Mouse (Mus musculus) heart, embryonic 14.5 days (tissue): ENCODE measurements around the gene Fads6. TPM values are rescaled to one million over a fixed set of nuclear protein-coding genes. Genes with fewer than 3 reads are reported as not detected.

ENCODE experiments used
- ATAC-seq: fragments of 200-750 bp; cut with Nextera tagmentation; 2 replicates; pipeline ENCODE4 v1.8.0; 2017; ENCODE audit warnings: low read depth, moderate TSS enrichment; ENCODE audit not compliant: insufficient number of reproducible peaks, insufficient read depth, low FRiP score
- H3K27ac ChIP-seq, 2 experiments: fragments of 200-500 bp in 1 of 2; fragments of 300-500 bp in 1 of 2; sonication (generic) in 1 of 2; replicated peaks in 1 of 2; 2 replicates each; pipeline ENCODE4 v1.5.1; 2012 to 2014; ENCODE audit warnings: low read depth in 2 of 2, low read length in 2 of 2, control low read depth in 1 of 2, mild to moderate bottlenecking in 1 of 2, mixed read lengths in 1 of 2; ENCODE audit not compliant: control insufficient read depth in 1 of 2, insufficient read depth in 1 of 2
- H3K27me3 ChIP-seq: fragments of 300-500 bp; sonication (generic); 2 replicates; pipeline ENCODE4 v1.6.1; 2014; ENCODE audit warnings: mild to moderate bottlenecking, low read length, control low read depth; ENCODE audit not compliant: control insufficient read depth, insufficient read depth
- H3K36me3 ChIP-seq: fragments of 300-500 bp; sonication (generic); 2 replicates; pipeline ENCODE4 v1.6.1; 2014; ENCODE audit warnings: mild to moderate bottlenecking, control low read depth, low read length, mixed read lengths; ENCODE audit not compliant: control insufficient read depth, insufficient read depth
- H3K4me1 ChIP-seq, 2 experiments: fragments of 200-500 bp in 1 of 2; fragments of 300-500 bp in 1 of 2; sonication (generic) in 1 of 2; 2 replicates each; pipeline ENCODE4 v1.6.1; 2012 to 2014; ENCODE audit warnings: low read length in 2 of 2, control low read depth in 1 of 2, mixed read lengths in 1 of 2; ENCODE audit not compliant: control insufficient read depth in 2 of 2, insufficient read depth in 2 of 2
- H3K4me2 ChIP-seq: fragments of 300-500 bp; sonication (generic); 2 replicates; pipeline ENCODE4 v1.6.1; 2014; ENCODE audit warnings: mild to moderate bottlenecking, low read length
- H3K4me3 ChIP-seq, 2 experiments: fragments of 200-500 bp in 1 of 2; fragments of 300-500 bp in 1 of 2; sonication (generic) in 1 of 2; 2 replicates each; pipeline ENCODE4 v1.5.1; 2012 to 2014; ENCODE audit warnings: low read length in 2 of 2, mild to moderate bottlenecking in 2 of 2, control low read depth in 1 of 2, low read depth in 1 of 2, moderate library complexity in 1 of 2; ENCODE audit not compliant: control insufficient read depth in 1 of 2, insufficient read depth in 1 of 2
- H3K9ac ChIP-seq: fragments of 300-500 bp; sonication (generic); 2 replicates; pipeline ENCODE4 v1.6.1; 2014; ENCODE audit warnings: mild to moderate bottlenecking, low read length
- H3K9me3 ChIP-seq: fragments of 300-500 bp; sonication (generic); 2 replicates; pipeline ENCODE4 v1.6.1; 2016; ENCODE audit warnings: low read length, control low read depth; ENCODE audit not compliant: control insufficient read depth
- WGBS: fragments of 180-500 bp; shearing (Covaris S2); extraction: QIAGEN DNeasy Blood & Tissue Kit; methylation state at CpG from one replicate; pipeline ENCODE4 v1.1.7; 2014; 5-methylcytosine and 5-hydroxymethylcytosine counted together
- polyA plus RNA-seq: library from polyadenylated mRNA; unstranded; fragments of >200 nt; fragmentation: Nextera tagmentation; extraction: Ambion mirVana; gene quantifications from 2 replicates; pipeline ENCODE4 v1.2.1, GENCODE M21; 2014

Fads6 gene
- polyA plus RNA-seq, 1 experiment from 2014 or later = 1.2 TPM

DNA sequence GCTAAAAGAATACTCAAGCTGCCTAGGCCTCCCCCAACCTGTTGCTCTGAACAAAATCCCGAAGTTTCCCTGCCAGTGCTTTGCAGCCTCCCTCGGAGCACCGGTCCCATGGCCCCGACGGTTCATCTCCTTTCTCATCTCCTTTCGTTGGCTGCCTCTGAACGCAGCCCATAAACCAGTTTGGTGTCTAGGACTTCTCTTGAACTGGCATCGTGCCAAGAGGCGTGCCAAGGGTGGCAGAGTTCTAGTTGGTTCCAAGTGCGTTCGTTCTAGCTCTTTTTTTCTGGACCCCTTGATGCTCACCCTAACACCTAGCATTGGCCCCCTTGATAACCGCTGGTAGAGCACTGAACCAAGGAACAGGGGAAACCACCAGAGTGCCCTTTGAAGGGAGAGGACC lies 37.8 kb upstream of the Fads6 start:
- Histone ChIP-seq H3K27ac (no peak overlapping the region), H3K4me1 (no peaks in the 10 kb centered on the region), H3K27me3 (peaks cover 81% of the 10 kb centered on the region), H3K9me3 (no peaks in the 10 kb centered on the region), H3K4me3 (no peak overlapping the region), H3K9ac (no peak overlapping the region), H3K4me2 (no peak overlapping the region), H3K36me3 (no peaks in the 10 kb centered on the region)
- 48% methylated on average over 12 of the region's 12 CpGs for WGBS
- no peak for ATAC-seq

DNA sequence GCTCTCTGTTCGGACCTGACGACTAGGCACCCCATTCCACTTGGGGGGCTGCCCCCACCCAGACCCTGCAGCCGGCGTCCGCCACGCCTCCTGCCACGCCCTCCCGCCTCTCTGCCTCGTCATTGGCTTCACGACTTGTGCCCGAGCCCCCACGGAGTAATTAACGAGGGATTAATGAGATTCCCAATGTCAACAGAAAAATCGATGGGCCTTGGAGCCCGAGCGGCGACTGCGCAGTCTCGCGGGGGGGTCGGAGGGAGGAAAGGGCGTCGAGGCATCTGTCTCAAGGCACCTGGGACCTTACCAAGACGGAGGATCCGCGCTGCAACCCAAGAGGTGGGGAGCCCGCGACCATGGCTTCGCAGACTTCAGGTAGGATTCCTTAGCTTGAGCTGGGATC lies 37.1 kb upstream of the Fads6 start, which contains the start of gene Otop3:
TSS of gene Otop3 (plus strand) at position 201 of the 400 bp plus-strand sequence.
- no peak within 1 kb of the TSS for H3K4me2 ChIP-seq
- ATAC-seq = no peak
- 3% methylated on average over 29 of the region's 29 CpGs for WGBS

DNA sequence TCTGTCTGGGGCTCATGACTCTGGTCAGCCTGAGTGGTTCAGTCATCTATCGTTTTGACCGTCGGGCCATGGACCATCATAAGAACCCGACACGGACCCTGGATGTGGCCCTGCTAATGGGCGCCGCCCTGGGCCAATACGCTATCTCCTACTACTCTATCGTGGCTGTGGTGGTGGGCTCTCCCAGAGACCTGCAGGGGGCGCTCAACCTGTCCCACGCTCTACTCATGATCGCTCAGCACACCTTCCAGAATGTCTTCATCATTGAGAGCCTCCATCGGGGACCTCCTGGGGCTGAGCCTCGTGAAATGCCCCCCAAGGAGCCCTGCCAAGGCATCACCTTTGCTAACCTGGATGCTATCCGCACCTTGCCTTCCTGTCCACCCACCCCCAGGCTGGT lies 31.9 kb upstream of the Fads6 start:
- WGBS = 66% methylated on average over 15 of the region's 15 CpGs
- Histone ChIP-seq H3K36me3 (no peaks in the 10 kb centered on the region), H3K9me3 (no peaks in the 10 kb centered on the region), H3K9ac (no peak overlapping the region), H3K4me3 (no peak overlapping the region), H3K27me3 (peaks cover 71% of the 10 kb centered on the region), H3K4me2 (no peak overlapping the region), H3K27ac (no peak overlapping the region), H3K4me1 (no peaks in the 10 kb centered on the region)
- ATAC-seq = no peak

More for the DNA sequence above, 37.1 kb upstream of the Fads6 start, which contains the start of gene Otop3:
- H3K36me3 ChIP-seq = no peaks in the 10 kb centered on the region
- H3K27ac ChIP-seq = no peak within 1 kb of the TSS
- H3K9ac ChIP-seq = no peak within 1 kb of the TSS
- no peak within 1 kb of the TSS for H3K4me3 ChIP-seq
- H3K9me3 ChIP-seq = no peaks in the 10 kb centered on the region
- peaks cover 83% of the 10 kb centered on the region for H3K27me3 ChIP-seq
- H3K4me1 ChIP-seq = no peaks in the 10 kb centered on the region

DNA sequence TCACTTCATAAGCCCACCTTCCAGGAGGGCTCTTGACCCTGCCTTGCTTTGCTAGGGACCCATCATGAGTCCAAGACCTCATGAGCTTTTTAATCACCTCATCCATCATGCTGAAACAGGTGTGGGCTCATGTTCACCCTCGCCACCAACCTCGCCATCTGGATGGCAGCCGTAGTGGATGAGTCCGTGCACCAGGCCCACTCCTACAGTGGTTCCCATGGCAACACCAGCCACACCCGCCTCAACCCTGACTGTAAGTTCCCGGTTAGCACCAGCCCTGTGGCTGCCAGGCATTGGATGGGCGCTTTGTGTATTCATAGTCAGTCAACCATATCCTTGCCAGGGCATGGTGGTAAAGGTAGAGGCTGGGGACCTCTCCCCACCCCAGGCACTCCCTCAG lies 29.3 kb upstream of the Fads6 start:
- H3K4me1 ChIP-seq = no peaks in the 10 kb centered on the region
- H3K27me3 ChIP-seq = peaks cover 71% of the 10 kb centered on the region

DNA sequence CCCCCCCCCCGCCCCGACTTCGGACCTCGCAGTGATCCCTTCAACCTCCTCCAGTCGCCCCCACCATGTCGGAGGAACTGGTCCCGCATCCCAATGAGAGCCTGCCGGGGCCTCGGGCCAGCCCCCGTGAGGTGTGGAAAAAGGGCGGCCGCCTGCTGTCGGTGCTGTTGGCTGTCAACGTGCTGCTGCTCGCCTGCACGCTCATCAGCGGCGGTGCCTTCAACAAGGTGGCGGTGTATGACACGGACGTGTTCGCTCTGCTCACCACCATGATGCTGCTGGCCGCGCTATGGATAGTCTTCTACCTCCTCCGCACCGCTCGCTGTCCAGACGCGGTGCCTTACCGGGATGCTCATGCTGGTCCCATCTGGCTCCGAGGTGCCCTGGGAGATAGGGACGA lies 25.9 kb upstream of the Fads6 start:
- H3K9me3 ChIP-seq = no peaks in the 10 kb centered on the region
- ATAC-seq = no peak
- no peak overlapping the region for H3K4me3 ChIP-seq
- no peaks in the 10 kb centered on the region for H3K36me3 ChIP-seq
- no peaks in the 10 kb centered on the region; a peak in 1 of 4 replicates for H3K4me1 ChIP-seq
- no peak overlapping the region for H3K27ac ChIP-seq
- no peak overlapping the region for H3K4me2 ChIP-seq
- no peak overlapping the region for H3K9ac ChIP-seq
- 16% methylated on average over 32 of the region's 32 CpGs for WGBS
- H3K27me3 ChIP-seq = peaks cover 81% of the 10 kb centered on the region

More for the DNA sequence above, 29.3 kb upstream of the Fads6 start:
- ATAC-seq = no peak
- Histone ChIP-seq H3K9me3 (no peaks in the 10 kb centered on the region), H3K27ac (no peak overlapping the region), H3K4me2 (no peak overlapping the region), H3K9ac (no peak overlapping the region), H3K4me3 (no peak overlapping the region), H3K36me3 (no peaks in the 10 kb centered on the region)
- 68% methylated on average over 7 of the region's 7 CpGs for WGBS

DNA sequence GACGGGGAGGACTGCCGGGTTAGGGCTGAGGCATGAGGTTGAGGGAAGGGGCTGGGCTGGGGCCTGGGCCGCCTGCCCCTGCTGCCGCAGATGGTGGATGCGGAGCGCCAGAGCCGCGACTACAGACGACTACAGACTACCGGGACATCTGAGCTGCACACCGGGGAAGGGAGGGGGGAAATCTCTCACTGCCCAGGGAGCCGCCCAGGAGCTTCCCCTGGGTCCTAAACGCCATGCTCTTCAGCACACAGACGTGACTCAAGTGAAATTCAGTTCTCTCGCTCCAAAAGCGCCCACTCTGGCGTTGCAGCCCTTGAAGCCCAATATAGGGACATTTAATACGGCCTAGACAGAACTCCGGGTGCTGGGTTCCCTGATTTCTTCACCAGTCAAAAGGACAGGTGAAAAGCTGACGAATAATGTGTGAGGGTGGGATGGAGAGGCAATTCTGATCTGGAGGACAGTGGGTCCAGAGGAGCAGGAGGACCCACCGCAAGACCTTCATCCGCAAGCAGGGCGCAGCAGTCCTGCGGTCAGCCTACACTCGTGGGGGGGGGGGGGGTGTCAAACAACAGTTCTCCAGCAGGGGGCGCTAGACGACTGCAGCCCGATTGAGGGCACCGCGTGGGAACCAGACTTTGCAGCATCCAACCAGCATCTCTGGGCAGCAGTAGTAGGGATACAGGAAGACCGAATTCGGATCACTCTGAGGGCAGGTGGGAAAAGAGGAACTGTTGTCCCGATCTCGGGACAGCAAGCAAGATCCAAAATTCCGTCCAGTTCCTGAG lies 24.6 kb upstream of the Fads6 start, which contains the start of gene Ush1g:
TSS of gene Ush1g (minus strand) at position 136 of the 788 bp plus-strand sequence.
- Histone ChIP-seq H3K27me3 (peaks cover 91% of the 10 kb centered on the region), H3K9ac (no peak within 1 kb of the TSS), H3K4me3 (no peak within 1 kb of the TSS), H3K9me3 (no peaks in the 10 kb centered on the region), H3K27ac (no peak within 1 kb of the TSS), H3K4me2 (peak within 1 kb of the TSS; percentile 18), H3K36me3 (no peaks in the 10 kb centered on the region), H3K4me1 (no peaks in the 10 kb centered on the region; a peak in 1 of 4 replicates)
- ATAC-seq = no peak
- WGBS = 6% methylated on average over 35 of the region's 35 CpGs

DNA sequence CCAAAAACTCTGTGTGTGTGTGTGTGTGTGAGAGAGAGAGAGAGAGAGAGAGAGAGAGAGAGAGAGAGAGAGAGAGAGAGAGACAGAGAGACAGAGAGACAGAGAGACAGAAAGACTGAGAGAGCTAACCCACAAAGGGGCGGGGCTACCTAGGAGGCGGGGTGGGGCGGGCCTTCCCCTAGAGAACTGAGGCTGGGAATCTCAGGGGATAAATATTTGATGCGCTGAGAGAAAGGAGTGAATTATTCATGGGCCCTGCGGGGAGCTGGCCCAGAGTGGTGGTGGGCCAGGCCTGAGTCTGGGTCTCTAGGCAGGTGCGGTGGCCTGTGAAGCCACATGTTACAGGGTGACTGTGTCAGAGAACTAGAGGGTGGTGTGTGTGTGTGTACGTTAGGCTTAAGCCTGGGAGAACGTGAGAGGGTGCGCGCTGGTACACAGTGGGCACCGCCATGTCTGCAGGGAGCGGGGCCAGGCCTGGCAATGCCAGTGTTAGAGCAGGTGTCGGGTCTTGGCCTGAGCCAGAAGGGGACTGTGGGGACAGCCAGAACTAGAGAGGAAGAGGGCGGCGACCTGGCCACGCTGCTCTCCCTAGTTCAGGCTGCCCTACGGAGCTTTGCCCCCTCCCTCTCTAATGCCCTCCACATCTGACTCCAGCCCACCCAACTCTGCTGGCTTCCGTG lies 22.4 kb upstream of the Fads6 start:
- no peak for ATAC-seq
- peaks cover 100% of the 10 kb centered on the region for H3K27me3 ChIP-seq
- no peaks in the 10 kb centered on the region for H3K36me3 ChIP-seq
- no peaks in the 10 kb centered on the region; a peak in 1 of 4 replicates for H3K4me1 ChIP-seq
- H3K27ac ChIP-seq = no peak overlapping the region
- no peak overlapping the region for H3K4me3 ChIP-seq
- H3K9me3 ChIP-seq = no peaks in the 10 kb centered on the region
- WGBS = 5% methylated on average over 18 of the region's 18 CpGs
- no peak overlapping the region for H3K4me2 ChIP-seq
- H3K9ac ChIP-seq = no peak overlapping the region
